Mouse (Mus musculus): ENCODE measurements around the gene Ralgps1. TPM values are rescaled to one million over a fixed set of nuclear protein-coding genes. Genes with fewer than 3 reads are reported as not detected.
A peak's percentile ranks its signal among the peaks of the same experiment; 100 is the strongest.
"Not testable (repeated sequence)": the region's sequence is repeated elsewhere in the genome, so short reads cannot be mapped to it uniquely, and the experiment has no call there.

The Ralgps1 gene
- polyA plus RNA-seq, 1 experiment from 2014 or later, result 3.2 TPM

- peak overlapping the region; percentile 70 for H3K9ac ChIP-seq
- peak overlapping the region; percentile 73 for H3K4me3 ChIP-seq (replicated peaks)
- peak; percentile 91 for ATAC-seq (ENCODE audit: insufficient number of reproducible peaks, low FRiP score, low TSS enrichment, low read depth)
- peak overlapping the region; percentile 100 for H3K4me2 ChIP-seq (replicated peaks)
- peaks cover 20% of the 10 kb centered on the region for H3K4me1 ChIP-seq
- H3K27me3 ChIP-seq, result peaks cover 16% of the 10 kb centered on the region
- H3K36me3 ChIP-seq, result no peaks in the 10 kb centered on the region
- peak overlapping the region; percentile 55; the same call in 1 of the 2 replicates for H3K27ac ChIP-seq (replicated peaks)
- no peaks in the 10 kb centered on the region for H3K9me3 ChIP-seq (replicated peaks)
- WGBS, result under 1% methylated on average over 51 of the region's 55 CpGs
Observed at GRCm38 (mm10) chr2:33130526-33131483, 240.5 kb downstream of the Ralgps1 start.

- under 1% methylated on average over 33 of the region's 33 CpGs for WGBS
- H3K4me2 ChIP-seq (replicated peaks), result peak overlapping the region; percentile 100
- H3K9me3 ChIP-seq (replicated peaks), result no peaks in the 10 kb centered on the region
- peak overlapping the region; percentile 73 for H3K4me3 ChIP-seq (replicated peaks)
- 0 out of 2 replicates have a peak overlapping the region, but pooled peaks have one; percentile 48 for H3K27ac ChIP-seq (replicated peaks)
- no peaks in the 10 kb centered on the region for H3K36me3 ChIP-seq
- H3K27me3 ChIP-seq, result peaks cover 16% of the 10 kb centered on the region
- peaks cover 20% of the 10 kb centered on the region for H3K4me1 ChIP-seq
- H3K9ac ChIP-seq, result peak overlapping the region; percentile 70
- no peak for ATAC-seq (ENCODE audit: insufficient number of reproducible peaks, low FRiP score, low TSS enrichment, low read depth)
Observed at GRCm38 (mm10) chr2:33130141-33130525, 241.2 kb downstream of the Ralgps1 start.

GRCm38 (mm10) chr2:33129696-33130095 is 241.6 kb downstream of the Ralgps1 start:
- peak overlapping the region; percentile 73 for H3K4me3 ChIP-seq (replicated peaks)
- peak overlapping the region; percentile 70; the same call in 1 of the 2 replicates for H3K9ac ChIP-seq
- H3K4me2 ChIP-seq (replicated peaks), result peak overlapping the region; percentile 100
- H3K4me1 ChIP-seq, result peaks cover 20% of the 10 kb centered on the region
- WGBS, result 2% methylated on average over 10 of the region's 10 CpGs
- no peak overlapping the region for H3K27ac ChIP-seq (replicated peaks)
- H3K36me3 ChIP-seq, result no peaks in the 10 kb centered on the region
- H3K27me3 ChIP-seq, result peaks cover 16% of the 10 kb centered on the region
- H3K9me3 ChIP-seq (replicated peaks), result no peaks in the 10 kb centered on the region
- ATAC-seq (ENCODE audit: insufficient number of reproducible peaks, low FRiP score, low TSS enrichment, low read depth), result no peak

DNA sequence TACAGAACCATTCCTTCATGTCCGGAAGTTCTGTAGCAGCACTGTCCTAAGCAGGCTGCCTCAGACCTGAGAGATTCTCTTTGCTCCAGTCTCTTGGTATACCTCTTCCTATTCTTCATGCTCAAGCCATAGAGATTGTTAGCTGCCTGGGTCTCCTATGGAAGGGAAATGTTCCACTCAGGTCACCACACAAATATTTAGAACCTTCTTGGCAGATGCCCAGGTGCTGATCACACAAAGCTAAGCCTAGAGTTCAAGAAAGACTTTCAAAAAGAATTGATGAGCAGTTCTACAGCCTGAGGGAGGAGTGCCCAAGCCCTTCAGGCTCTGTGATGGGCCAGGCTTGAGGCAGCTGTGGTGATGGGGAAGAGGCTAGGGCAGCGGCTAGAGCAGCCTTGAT is 242.3 kb downstream of the Ralgps1 start:
- H3K9ac ChIP-seq, result no peak overlapping the region

GRCm38 (mm10) chr2:33127271-33127670 is 244.0 kb downstream of the Ralgps1 start:
- WGBS, result 82% methylated on average over 2 of the region's 2 CpGs
- H3K4me2 ChIP-seq (replicated peaks), result no peak overlapping the region

More for the DNA sequence above, 242.3 kb downstream of the Ralgps1 start:
- Histone ChIP-seq H3K4me2 (replicated peaks) (no peak overlapping the region), H3K4me1 (peaks cover 20% of the 10 kb centered on the region), H3K36me3 (no peaks in the 10 kb centered on the region), H3K27ac (replicated peaks) (no peak overlapping the region), H3K9me3 (replicated peaks) (no peaks in the 10 kb centered on the region), H3K4me3 (replicated peaks) (no peak overlapping the region), H3K27me3 (peaks cover 16% of the 10 kb centered on the region)
- ATAC-seq (ENCODE audit: insufficient number of reproducible peaks, low FRiP score, low TSS enrichment, low read depth), result no peak
- WGBS, result 72% methylated on average over 2 of the region's 2 CpGs

GRCm38 (mm10) chr2:33122856-33123255 is 248.4 kb downstream of the Ralgps1 start:
- Histone ChIP-seq H3K4me3 (replicated peaks) (no peak overlapping the region), H3K27ac (replicated peaks) (no peak overlapping the region; the same call in 1 of the 2 replicates), H3K27me3 (no peaks in the 10 kb centered on the region), H3K36me3 (no peaks in the 10 kb centered on the region), H3K4me2 (replicated peaks) (no peak overlapping the region), H3K9me3 (replicated peaks) (no peaks in the 10 kb centered on the region), H3K9ac (no peak overlapping the region), H3K4me1 (no peaks in the 10 kb centered on the region)
- ATAC-seq (ENCODE audit: insufficient number of reproducible peaks, low FRiP score, low TSS enrichment, low read depth), result no peak
- 53% methylated on average over 6 of the region's 6 CpGs for WGBS

More at GRCm38 (mm10) chr2:33127271-33127670, 244.0 kb downstream of the Ralgps1 start:
- Histone ChIP-seq H3K9ac (no peak overlapping the region), H3K9me3 (replicated peaks) (no peaks in the 10 kb centered on the region), H3K27me3 (peaks cover 6% of the 10 kb centered on the region), H3K27ac (replicated peaks) (no peak overlapping the region), H3K4me3 (replicated peaks) (no peak overlapping the region), H3K4me1 (peaks cover 20% of the 10 kb centered on the region), H3K36me3 (no peaks in the 10 kb centered on the region)
- ATAC-seq (ENCODE audit: insufficient number of reproducible peaks, low FRiP score, low TSS enrichment, low read depth), result no peak

DNA sequence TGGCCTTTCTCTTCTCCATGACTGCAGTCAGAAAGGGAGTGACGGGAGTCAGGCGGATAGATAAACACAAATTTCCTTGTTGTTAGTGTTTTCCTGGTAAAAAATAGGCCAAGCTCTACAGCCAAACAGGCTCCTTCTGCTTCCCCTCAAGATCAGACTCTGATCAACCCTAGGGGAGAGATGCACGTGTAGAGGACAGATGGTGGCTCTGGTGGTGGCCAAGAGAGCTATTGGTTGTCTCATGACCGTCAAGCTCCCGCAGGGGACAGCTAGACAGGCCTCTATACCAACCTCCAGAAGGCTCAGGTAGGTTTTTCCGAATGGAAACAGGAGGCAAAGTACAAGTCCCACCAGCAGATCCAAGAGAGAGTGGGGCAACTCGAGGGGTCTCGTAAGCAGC is 270.8 kb downstream of the Ralgps1 start:
- no peak overlapping the region for H3K4me3 ChIP-seq (replicated peaks)
- H3K4me2 ChIP-seq (replicated peaks), result no peak overlapping the region
- no peak for ATAC-seq (ENCODE audit: insufficient number of reproducible peaks, low FRiP score, low TSS enrichment, low read depth)
- H3K27me3 ChIP-seq, result no peaks in the 10 kb centered on the region
- H3K9ac ChIP-seq, result no peak overlapping the region
- H3K4me1 ChIP-seq, result no peaks in the 10 kb centered on the region
- no peak overlapping the region for H3K27ac ChIP-seq (replicated peaks)
- no peaks in the 10 kb centered on the region for H3K9me3 ChIP-seq (replicated peaks)
- WGBS, result 82% methylated on average over 8 of the region's 8 CpGs
- peaks cover 3% of the 10 kb centered on the region; the same call in 1 of the 2 replicates for H3K36me3 ChIP-seq

- not testable (repeated sequence) for H3K36me3 ChIP-seq; H3K27ac ChIP-seq (replicated peaks); H3K4me1 ChIP-seq; H3K9ac ChIP-seq; H3K4me2 ChIP-seq (replicated peaks); H3K9me3 ChIP-seq (replicated peaks); H3K27me3 ChIP-seq; ATAC-seq (ENCODE audit: insufficient number of reproducible peaks, low FRiP score, low TSS enrichment, low read depth); H3K4me3 ChIP-seq (replicated peaks)
- WGBS, result 87% methylated on average over 12 of the region's 12 CpGs
Observed at GRCm38 (mm10) chr2:33097326-33097725, 274.0 kb downstream of the Ralgps1 start.

DNA sequence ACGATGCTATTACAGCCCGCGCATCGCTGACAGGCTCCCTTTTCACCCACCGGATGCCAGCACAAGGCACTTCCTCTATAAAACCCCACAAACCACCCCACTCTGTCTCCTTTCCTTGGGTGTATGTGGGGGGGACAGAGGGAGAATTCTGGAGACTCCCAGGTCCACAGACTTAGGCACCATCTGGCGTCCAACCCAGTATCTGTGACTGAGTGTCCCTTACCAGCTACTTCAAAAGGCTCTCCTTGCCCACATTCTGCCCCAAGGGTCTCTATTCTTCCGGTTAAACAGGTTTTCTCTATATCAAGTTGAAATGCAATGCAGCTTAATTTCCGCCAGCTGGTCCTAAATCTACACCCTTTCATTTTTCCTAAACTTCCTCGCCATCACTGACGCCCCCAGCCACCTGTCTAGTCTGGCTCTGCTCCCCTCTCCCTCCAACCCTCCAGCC is 276.0 kb downstream of the Ralgps1 start:
- H3K27me3 ChIP-seq, result no peaks in the 10 kb centered on the region
- no peak overlapping the region for H3K4me2 ChIP-seq (replicated peaks)
- no peaks in the 10 kb centered on the region for H3K36me3 ChIP-seq
- WGBS, result 49% methylated on average over 10 of the region's 10 CpGs
- no peak overlapping the region for H3K9ac ChIP-seq
- no peak overlapping the region for H3K27ac ChIP-seq (replicated peaks)
- no peak for ATAC-seq (ENCODE audit: insufficient number of reproducible peaks, low FRiP score, low TSS enrichment, low read depth)
- no peaks in the 10 kb centered on the region for H3K4me1 ChIP-seq
- no peak overlapping the region for H3K4me3 ChIP-seq (replicated peaks)
- no peaks in the 10 kb centered on the region for H3K9me3 ChIP-seq (replicated peaks)

DNA sequence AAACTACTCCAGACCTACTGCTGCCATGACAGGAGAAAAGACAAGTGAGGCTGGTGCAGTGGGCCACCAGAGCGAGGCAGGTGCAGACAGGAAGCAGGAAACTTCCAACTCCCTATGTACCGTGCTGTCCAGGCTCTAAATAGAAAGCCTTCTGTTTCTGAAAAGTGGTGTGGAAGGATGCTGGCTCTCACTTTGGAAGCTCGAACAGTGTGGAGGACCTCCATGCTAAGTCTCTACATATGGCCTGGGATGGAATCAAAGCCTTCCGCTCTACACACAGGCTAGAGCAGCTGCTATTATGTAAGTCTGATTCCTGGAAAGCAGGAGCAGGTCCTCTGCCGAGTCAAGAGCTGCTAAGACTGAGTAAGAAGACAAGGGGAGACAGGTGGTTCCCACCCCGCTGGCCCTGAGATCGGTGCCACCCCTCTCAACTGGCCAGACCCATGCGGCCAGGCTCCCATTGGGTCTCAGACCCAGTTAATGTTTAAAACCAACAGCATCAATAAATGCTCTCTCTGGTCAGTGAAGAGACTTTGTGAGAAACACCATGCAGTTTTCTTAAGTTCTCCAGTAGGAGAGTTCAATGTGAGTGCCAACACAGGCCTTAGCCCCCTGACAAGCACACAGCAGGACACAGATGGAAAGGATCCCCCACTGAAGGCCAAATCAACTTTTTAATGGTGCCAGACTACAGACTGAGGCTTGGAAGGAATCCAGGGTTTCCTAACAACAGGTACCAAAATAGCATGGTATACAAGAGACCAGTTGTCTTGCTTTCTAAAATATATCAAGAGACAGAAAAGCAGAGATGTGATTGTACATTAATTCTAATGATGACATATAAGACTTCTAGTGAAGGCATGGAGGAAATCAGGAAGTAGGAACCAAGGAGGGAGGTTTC is 280.4 kb downstream of the Ralgps1 start:
- Histone ChIP-seq H3K4me2 (replicated peaks) (no peak overlapping the region), H3K27ac (replicated peaks) (no peak overlapping the region), H3K9me3 (replicated peaks) (no peaks in the 10 kb centered on the region), H3K4me3 (replicated peaks) (no peak overlapping the region), H3K9ac (no peak overlapping the region), H3K4me1 (no peaks in the 10 kb centered on the region), H3K36me3 (no peaks in the 10 kb centered on the region), H3K27me3 (no peaks in the 10 kb centered on the region)
- WGBS, result 84% methylated on average over 8 of the region's 8 CpGs
- no peak for ATAC-seq (ENCODE audit: insufficient number of reproducible peaks, low FRiP score, low TSS enrichment, low read depth)

DNA sequence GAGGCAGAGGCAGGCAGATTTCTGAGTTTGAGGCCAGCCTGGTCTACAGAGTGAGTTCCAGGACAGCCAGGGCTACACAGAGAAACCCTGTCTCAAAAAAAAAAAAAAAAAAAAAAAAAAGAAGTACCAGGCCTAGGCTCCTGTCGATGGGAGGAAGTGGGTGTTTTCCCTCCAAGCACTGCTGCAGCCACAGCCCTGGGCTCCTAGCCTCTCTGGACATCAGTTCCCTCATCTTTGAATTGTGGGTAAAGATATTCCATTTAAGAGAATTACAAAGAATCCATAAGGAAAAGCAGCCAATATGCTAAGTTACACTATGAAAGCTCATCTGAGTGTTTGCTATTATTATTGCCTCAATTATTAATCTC is 281.3 kb downstream of the Ralgps1 start:
- not testable (repeated sequence) for H3K4me3 ChIP-seq (replicated peaks); H3K36me3 ChIP-seq; H3K9ac ChIP-seq; ATAC-seq (ENCODE audit: insufficient number of reproducible peaks, low FRiP score, low TSS enrichment, low read depth); H3K9me3 ChIP-seq (replicated peaks); H3K4me2 ChIP-seq (replicated peaks); H3K4me1 ChIP-seq; H3K27me3 ChIP-seq; H3K27ac ChIP-seq (replicated peaks)
- WGBS, result 58% methylated on average over 1 of the region's 1 CpGs

All from embryonic facial prominence, embryonic 15.5 days (tissue).